Mouse (Mus musculus): ENCODE results near the gene Ccdc9. TPM values are rescaled to one million over a fixed set of nuclear protein-coding genes. Genes with fewer than 3 reads are reported as not detected.
A peak's percentile ranks its signal among the peaks of the same experiment; 100 is the strongest.
"Not testable (repeated sequence)": the region's sequence is repeated elsewhere in the genome, so short reads cannot be mapped to it uniquely, and the experiment has no call there.

Gene Ccdc9
- polyA plus RNA-seq, 1 experiment from 2014 or later = 20.8 TPM

DNA sequence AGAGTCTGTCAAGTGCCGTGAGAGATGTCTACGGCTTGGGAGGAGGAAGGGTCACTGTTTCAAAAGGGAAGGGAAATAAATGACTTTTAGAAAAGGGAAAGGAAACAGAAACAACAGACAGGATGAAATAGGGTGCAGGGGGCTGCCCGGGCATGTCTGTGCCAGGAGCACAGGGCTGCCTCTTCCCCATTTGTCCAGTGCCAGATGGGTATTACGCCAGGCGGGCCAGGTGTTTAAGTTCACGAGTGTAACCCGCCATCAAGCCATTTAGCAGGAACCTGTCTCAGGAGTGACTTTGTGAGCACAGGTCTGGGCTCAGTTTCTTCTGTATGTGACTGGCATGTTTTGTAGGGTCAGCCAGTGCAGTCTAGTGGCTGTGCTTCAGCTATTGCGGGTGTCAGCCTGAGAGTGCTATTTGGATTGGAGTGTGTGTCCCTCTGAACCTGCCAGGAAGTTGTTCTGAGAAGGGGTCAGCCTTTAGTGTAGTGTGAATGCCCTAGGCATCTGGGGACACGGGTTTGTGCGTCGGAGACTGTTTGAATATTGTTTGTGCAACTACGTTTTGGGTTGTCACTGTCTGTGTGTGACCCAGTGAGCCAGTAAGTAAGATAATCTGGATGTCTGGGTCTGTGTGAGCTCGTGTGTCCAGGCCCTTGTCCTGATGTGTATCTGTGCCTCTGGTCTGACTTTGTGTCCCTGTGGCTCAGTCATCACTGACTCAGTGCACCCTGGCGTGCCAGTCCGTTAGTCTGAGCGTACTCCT, 22.1 kb upstream of the Ccdc9 start:
- Histone ChIP-seq H3K27ac (ENCODE audit: low read length) (peak overlapping the region; percentile 63), H3K9ac (ENCODE audit: low read depth, low read length) (peak overlapping the region; percentile 98), H3K27me3 (replicated peaks; ENCODE audit: control insufficient read depth, insufficient read depth, low read length) (no peaks in the 10 kb centered on the region), H3K9me3 (ENCODE audit: control insufficient read depth, low read length) (no peaks in the 10 kb centered on the region), H3K36me3 (ENCODE audit: control insufficient read depth, insufficient read depth, low read length) (no peaks in the 10 kb centered on the region), H3K4me3 (ENCODE audit: low read length) (peak overlapping the region; percentile 82), H3K4me2 (ENCODE audit: low read depth, low read length) (peak overlapping the region; percentile 98), H3K4me1 (ENCODE audit: control insufficient read depth, insufficient read depth, low read length) (peaks cover 38% of the 10 kb centered on the region)
- no peak for ATAC-seq
- 42% methylated on average over 16 of the region's 16 CpGs for WGBS

DNA sequence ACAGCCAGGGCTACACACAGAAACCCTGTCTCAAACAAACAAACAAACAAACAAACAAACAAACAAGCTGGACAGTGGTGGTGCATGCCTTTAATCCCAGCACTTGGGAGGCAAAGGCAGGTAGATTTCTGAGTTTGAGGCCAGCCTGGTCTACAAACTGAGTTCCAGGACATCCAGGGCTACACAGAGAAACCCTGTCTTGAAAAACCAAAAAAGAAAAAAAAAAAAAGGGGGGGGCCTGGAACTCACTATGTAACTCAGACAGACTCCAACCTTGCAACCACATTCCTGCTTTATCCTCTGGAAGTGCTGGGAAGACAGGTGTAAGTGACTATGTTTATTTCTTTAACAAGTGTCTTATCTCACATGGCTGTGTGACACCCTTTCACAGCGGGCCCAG, 21.5 kb upstream of the Ccdc9 start, which contains the start of gene Bbc3:
Bbc3 (plus strand) TSS at position 301 of the 400 bp plus-strand sequence.
- peak within 1 kb of the TSS; percentile 63 for H3K27ac ChIP-seq (ENCODE audit: low read length)
- peak within 1 kb of the TSS; percentile 98 for H3K4me2 ChIP-seq (ENCODE audit: low read depth, low read length)
- H3K4me1 ChIP-seq (ENCODE audit: control insufficient read depth, insufficient read depth, low read length) = peaks cover 34% of the 10 kb centered on the region
- whole genome bisulfite sequencing = 69% methylated on average over 1 of the region's 1 CpGs
- ATAC-seq; H3K36me3 ChIP-seq (ENCODE audit: control insufficient read depth, insufficient read depth, low read length); H3K9me3 ChIP-seq (ENCODE audit: control insufficient read depth, low read length); H3K27me3 ChIP-seq (replicated peaks; ENCODE audit: control insufficient read depth, insufficient read depth, low read length): not testable (repeated sequence)
- peak within 1 kb of the TSS; percentile 82 for H3K4me3 ChIP-seq (ENCODE audit: low read length)
- peak within 1 kb of the TSS; percentile 98 for H3K9ac ChIP-seq (ENCODE audit: low read depth, low read length)

DNA sequence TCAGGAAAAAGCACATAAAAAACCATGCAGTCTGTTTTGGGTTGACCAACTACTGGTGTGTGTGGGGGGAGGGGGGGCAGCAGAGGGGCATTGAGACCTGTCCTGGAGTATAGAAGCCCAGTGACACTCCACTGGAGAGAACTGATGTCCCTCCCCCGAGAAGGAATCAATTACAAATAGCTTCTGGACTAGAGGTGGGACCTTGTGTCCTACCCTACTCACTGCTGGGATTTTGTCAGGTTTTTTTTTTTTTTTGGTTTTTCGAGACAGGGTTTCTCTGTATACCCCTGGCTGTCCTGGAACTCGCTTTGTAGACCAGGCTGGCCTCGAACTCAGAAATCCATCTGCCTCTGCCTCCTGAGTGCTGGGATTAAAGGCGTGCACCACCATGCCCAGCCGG, 20.5 kb upstream of the Ccdc9 start:
- peaks cover 26% of the 10 kb centered on the region for H3K4me1 ChIP-seq (ENCODE audit: control insufficient read depth, insufficient read depth, low read length)
- not testable (repeated sequence) for ATAC-seq; H3K9ac ChIP-seq (ENCODE audit: low read depth, low read length); H3K27me3 ChIP-seq (replicated peaks; ENCODE audit: control insufficient read depth, insufficient read depth, low read length); H3K4me3 ChIP-seq (ENCODE audit: low read length); H3K27ac ChIP-seq (ENCODE audit: low read length); H3K36me3 ChIP-seq (ENCODE audit: control insufficient read depth, insufficient read depth, low read length); H3K4me2 ChIP-seq (ENCODE audit: low read depth, low read length); H3K9me3 ChIP-seq (ENCODE audit: control insufficient read depth, low read length)
- 80% methylated on average over 6 of the region's 6 CpGs for WGBS

DNA sequence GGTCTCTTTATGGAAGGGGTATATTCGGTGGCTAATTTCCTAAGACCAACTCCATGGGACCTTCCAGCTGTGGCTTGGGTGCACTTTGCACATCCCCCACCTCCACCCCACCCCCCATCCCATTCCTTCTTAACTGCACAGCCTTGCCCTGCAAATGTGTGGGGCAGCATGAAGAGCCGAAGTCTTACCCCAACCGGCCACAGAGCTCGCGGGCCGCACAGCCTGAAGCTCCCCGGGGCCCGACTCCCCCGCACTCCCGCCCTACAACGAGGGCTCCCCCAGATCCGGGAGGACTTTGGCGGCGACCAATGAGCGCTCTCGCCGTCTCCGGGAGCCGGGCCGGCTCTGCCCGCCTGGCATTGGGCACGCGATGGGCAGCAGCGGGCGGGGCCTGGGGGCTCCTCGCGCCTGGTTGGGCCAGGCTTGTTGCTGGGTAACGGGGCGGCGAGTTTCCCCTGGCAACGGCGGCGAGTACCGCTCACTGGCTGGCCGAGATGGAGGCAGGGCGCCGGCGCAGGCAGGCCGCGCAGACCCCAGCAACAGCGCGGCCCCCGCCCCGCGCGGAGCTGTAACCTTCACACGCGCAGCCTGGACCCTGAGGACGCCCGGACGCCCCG, 12.9 kb upstream of the Ccdc9 start:
- Histone ChIP-seq H3K27me3 (replicated peaks; ENCODE audit: control insufficient read depth, insufficient read depth, low read length) (no peaks in the 10 kb centered on the region; the same call in 1 of the 2 replicates), H3K4me2 (ENCODE audit: low read depth, low read length) (peak overlapping the region; percentile 86), H3K36me3 (ENCODE audit: control insufficient read depth, insufficient read depth, low read length) (no peaks in the 10 kb centered on the region), H3K9ac (ENCODE audit: low read depth, low read length) (peak overlapping the region; percentile 62), H3K4me3 (ENCODE audit: low read length) (peak overlapping the region; percentile 49), H3K4me1 (ENCODE audit: control insufficient read depth, insufficient read depth, low read length) (peaks cover 24% of the 10 kb centered on the region), H3K9me3 (ENCODE audit: control insufficient read depth, low read length) (no peaks in the 10 kb centered on the region), H3K27ac (ENCODE audit: low read length) (peak overlapping the region; percentile 41; the same call in 1 of the 2 replicates)
- under 1% methylated on average over 48 of the region's 52 CpGs for WGBS
- ATAC-seq = peak; percentile 49

DNA sequence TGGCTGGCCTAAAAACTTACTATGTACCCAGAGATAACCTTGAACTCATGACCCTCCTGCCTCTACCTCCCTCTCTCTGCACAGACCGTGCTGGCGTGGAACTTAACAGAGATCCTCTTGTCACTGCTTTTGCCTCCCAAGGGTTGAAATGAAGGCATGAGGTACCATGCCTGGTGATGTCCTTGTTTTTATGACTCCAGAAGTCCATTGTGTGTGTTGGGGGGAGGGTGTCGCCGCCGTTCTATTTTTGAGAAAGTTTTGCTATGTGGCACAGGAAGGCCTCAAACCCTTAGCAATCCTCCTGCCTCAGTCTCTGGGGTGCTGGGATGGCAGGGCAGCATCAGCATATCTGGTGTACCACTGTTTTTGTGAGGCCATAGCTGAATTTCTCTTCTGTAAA, 12.3 kb upstream of the Ccdc9 start:
- no peak overlapping the region for H3K4me3 ChIP-seq (ENCODE audit: low read length)
- peaks cover 24% of the 10 kb centered on the region for H3K4me1 ChIP-seq (ENCODE audit: control insufficient read depth, insufficient read depth, low read length)
- no peaks in the 10 kb centered on the region for H3K9me3 ChIP-seq (ENCODE audit: control insufficient read depth, low read length)
- no peak overlapping the region for H3K9ac ChIP-seq (ENCODE audit: low read depth, low read length)
- no peak overlapping the region for H3K4me2 ChIP-seq (ENCODE audit: low read depth, low read length)
- no peak overlapping the region for H3K27ac ChIP-seq (ENCODE audit: low read length)
- WGBS = 78% methylated on average over 5 of the region's 5 CpGs
- H3K27me3 ChIP-seq (replicated peaks; ENCODE audit: control insufficient read depth, insufficient read depth, low read length) = no peaks in the 10 kb centered on the region; the same call in 1 of the 2 replicates
- H3K36me3 ChIP-seq (ENCODE audit: control insufficient read depth, insufficient read depth, low read length) = no peaks in the 10 kb centered on the region
- no peak for ATAC-seq

DNA sequence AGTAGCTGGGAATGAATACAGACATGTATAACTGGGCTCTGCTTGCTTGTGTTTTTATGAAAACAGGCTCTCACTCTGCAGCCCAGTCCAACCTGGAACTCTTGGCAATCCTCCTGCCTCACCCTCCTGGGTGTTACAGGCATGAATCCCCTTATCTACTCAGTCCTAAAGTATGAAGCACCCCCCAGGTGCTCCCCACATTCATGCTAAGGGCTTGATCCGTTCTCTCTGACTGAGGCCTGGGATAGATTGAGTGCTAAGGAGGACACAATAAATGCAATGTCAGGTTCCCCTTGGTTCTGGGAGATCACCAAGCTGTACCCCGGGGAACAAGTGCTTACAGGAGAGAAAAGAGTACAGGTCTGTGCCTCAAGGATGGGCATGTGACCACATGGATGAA, 11.0 kb upstream of the Ccdc9 start:
- ATAC-seq = no peak
- Histone ChIP-seq H3K4me3 (ENCODE audit: low read length) (no peak overlapping the region), H3K9ac (ENCODE audit: low read depth, low read length) (no peak overlapping the region), H3K9me3 (ENCODE audit: control insufficient read depth, low read length) (no peaks in the 10 kb centered on the region), H3K4me2 (ENCODE audit: low read depth, low read length) (no peak overlapping the region), H3K27ac (ENCODE audit: low read length) (no peak overlapping the region), H3K36me3 (ENCODE audit: control insufficient read depth, insufficient read depth, low read length) (no peaks in the 10 kb centered on the region), H3K4me1 (ENCODE audit: control insufficient read depth, insufficient read depth, low read length) (peaks cover 24% of the 10 kb centered on the region), H3K27me3 (replicated peaks; ENCODE audit: control insufficient read depth, insufficient read depth, low read length) (no peaks in the 10 kb centered on the region; the same call in 1 of the 2 replicates)
- 59% methylated on average over 2 of the region's 2 CpGs for WGBS

DNA sequence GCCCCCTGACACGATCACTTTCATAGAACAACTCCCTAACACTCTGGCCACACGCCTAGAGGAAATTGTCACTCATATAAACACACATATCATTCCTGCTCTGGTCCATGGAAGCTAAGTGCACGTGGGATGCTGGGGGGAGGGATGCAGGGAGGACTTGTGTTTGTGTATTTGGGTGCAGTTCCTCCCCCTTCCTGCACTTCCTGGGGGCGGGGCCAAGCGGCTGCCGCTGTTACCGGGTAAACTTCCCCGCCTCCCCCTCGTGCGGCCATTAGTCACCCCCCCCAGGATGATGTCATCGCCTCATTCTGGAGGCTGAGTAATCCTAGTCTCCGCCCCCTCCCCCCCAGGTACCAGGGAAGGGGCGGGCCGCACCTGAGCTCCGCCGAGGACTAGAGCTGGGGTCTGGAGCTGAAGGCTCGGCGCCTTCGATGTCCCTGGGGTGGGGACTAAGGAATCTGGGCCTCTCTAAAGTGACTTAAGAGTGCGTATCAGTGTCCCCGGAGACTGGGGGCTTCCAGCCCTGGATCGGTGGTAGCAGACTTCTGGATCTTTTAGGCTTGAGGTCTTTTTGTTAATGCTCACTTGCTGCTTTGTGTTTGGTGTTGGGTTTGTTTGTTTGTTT, 10.3 kb upstream of the Ccdc9 start:
- no peaks in the 10 kb centered on the region; the same call in 1 of the 2 replicates for H3K27me3 ChIP-seq (replicated peaks; ENCODE audit: control insufficient read depth, insufficient read depth, low read length)
- ATAC-seq = peak; percentile 18
- H3K9me3 ChIP-seq (ENCODE audit: control insufficient read depth, low read length) = no peaks in the 10 kb centered on the region
- peak overlapping the region; percentile 41 for H3K4me3 ChIP-seq (ENCODE audit: low read length)
- peak overlapping the region; percentile 72 for H3K4me2 ChIP-seq (ENCODE audit: low read depth, low read length)
- H3K27ac ChIP-seq (ENCODE audit: low read length) = peak overlapping the region; percentile 76
- no peaks in the 10 kb centered on the region for H3K36me3 ChIP-seq (ENCODE audit: control insufficient read depth, insufficient read depth, low read length)
- 2% methylated on average over 20 of the region's 22 CpGs for WGBS
- peak overlapping the region; percentile 65 for H3K9ac ChIP-seq (ENCODE audit: low read depth, low read length)
- peaks cover 24% of the 10 kb centered on the region for H3K4me1 ChIP-seq (ENCODE audit: control insufficient read depth, insufficient read depth, low read length)

DNA sequence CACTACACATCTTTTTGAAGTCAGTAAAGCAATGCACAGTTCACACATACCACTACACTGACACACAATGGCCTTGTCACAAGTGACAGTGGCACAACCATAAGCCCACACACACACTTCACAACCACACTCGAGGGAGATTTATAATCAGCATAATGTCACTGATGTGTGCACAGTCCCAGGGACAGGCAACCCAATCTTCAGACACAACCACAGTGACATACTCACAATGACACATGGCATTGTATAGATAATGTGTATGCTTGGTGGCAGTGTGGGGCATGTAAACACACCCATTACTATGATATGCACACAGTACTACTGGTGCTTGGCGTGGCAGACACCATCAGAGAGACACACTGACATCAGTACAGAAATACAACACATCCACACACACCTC, 9.6 kb upstream of the Ccdc9 start:
- WGBS = 32% methylated on average over 2 of the region's 2 CpGs
- Histone ChIP-seq H3K4me2 (ENCODE audit: low read depth, low read length) (peak overlapping the region; percentile 73), H3K36me3 (ENCODE audit: control insufficient read depth, insufficient read depth, low read length) (no peaks in the 10 kb centered on the region), H3K27me3 (replicated peaks; ENCODE audit: control insufficient read depth, insufficient read depth, low read length) (no peaks in the 10 kb centered on the region; the same call in 1 of the 2 replicates), H3K4me1 (ENCODE audit: control insufficient read depth, insufficient read depth, low read length) (peaks cover 24% of the 10 kb centered on the region), H3K27ac (ENCODE audit: low read length) (peak overlapping the region; percentile 74), H3K9ac (ENCODE audit: low read depth, low read length) (0 out of 2 replicates have a peak overlapping the region, but pooled peaks have one; percentile 65), H3K9me3 (ENCODE audit: control insufficient read depth, low read length) (no peaks in the 10 kb centered on the region), H3K4me3 (ENCODE audit: low read length) (0 out of 2 replicates have a peak overlapping the region, but pooled peaks have one; percentile 41)
- no peak for ATAC-seq

DNA sequence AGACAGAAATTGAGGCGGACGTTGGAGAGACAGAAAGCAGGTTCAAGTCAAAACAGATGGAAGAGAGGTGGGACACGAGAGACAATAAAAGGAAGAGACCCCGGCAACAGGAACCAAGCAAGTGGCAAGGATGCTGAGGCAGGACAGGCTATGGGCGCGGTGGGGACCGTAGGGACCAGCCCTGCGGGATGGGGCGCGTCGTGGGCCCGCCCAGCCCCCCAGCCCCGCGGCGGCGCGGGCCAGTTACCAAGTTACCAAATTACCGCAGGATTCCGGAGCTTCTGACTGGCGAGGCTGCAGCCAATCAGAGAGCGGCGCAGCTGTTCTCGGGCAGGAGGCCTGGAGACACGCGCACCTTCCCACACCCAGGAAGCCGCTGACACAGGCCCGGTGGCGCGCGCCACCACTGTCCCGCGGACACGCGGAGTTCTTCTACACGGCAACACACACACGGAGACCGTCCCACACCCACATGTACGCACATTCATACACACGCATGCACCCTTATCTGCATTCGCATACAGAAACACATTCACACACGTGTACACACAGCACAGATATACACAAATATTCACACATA, 8.8 kb upstream of the Ccdc9 start:
- ATAC-seq = peak; percentile 74
- WGBS = 2% methylated on average over 41 of the region's 41 CpGs
- peak overlapping the region; percentile 68 for H3K9ac ChIP-seq (ENCODE audit: low read depth, low read length)

More for the DNA sequence above, 8.8 kb upstream of the Ccdc9 start:
- H3K4me1 ChIP-seq (ENCODE audit: control insufficient read depth, insufficient read depth, low read length) = peaks cover 24% of the 10 kb centered on the region
- H3K27me3 ChIP-seq (replicated peaks; ENCODE audit: control insufficient read depth, insufficient read depth, low read length) = no peaks in the 10 kb centered on the region; the same call in 1 of the 2 replicates
- no peaks in the 10 kb centered on the region for H3K36me3 ChIP-seq (ENCODE audit: control insufficient read depth, insufficient read depth, low read length)
- H3K4me3 ChIP-seq (ENCODE audit: low read length) = peak overlapping the region; percentile 52
- H3K9me3 ChIP-seq (ENCODE audit: control insufficient read depth, low read length) = no peaks in the 10 kb centered on the region
- H3K27ac ChIP-seq (ENCODE audit: low read length) = peak overlapping the region; percentile 90
- H3K4me2 ChIP-seq (ENCODE audit: low read depth, low read length) = peak overlapping the region; percentile 73
